Mouse (Mus musculus) cortical plate, adult 2 months (tissue): ENCODE data around the gene Arhgap5. TPM values are rescaled to one million over a fixed set of nuclear protein-coding genes. Genes with fewer than 3 reads are reported as not detected.

ENCODE experiments used
- H3K27ac ChIP-seq: fragments of 200-500 bp; 2 replicates; pipeline ENCODE4 v1.5.1; 2012; ENCODE audit warnings: low read length, control low read depth, inconsistent platforms; ENCODE audit not compliant: insufficient read depth
- H3K4me1 ChIP-seq: fragments of 200-500 bp; 2 replicates; pipeline ENCODE4 v1.6.1; 2011; ENCODE audit warnings: low read length; ENCODE audit not compliant: control insufficient read depth, insufficient read depth
- H3K4me3 ChIP-seq: fragments of 200-500 bp; 2 replicates; pipeline ENCODE4 v1.5.1; 2011; ENCODE audit warnings: mild to moderate bottlenecking, low read length, control low read depth; ENCODE audit not compliant: insufficient read depth
- CTCF ChIP-seq: fragments of 200-500 bp; IDR thresholded peaks from 2 replicates; pipeline ENCODE4 v1.5.1; 2011; ENCODE audit warnings: mild to moderate bottlenecking, control low read depth, low read length; ENCODE audit not compliant: insufficient read depth; ENCODE audit errors: extremely low read depth
- POLR2A ChIP-seq: fragments of 200-500 bp; IDR thresholded peaks from 2 replicates; pipeline ENCODE4 v1.6.1; 2011; ENCODE audit warnings: mild to moderate bottlenecking, low read length, control low read depth; ENCODE audit not compliant: insufficient read depth; ENCODE audit errors: extremely low read depth
- polyA plus RNA-seq: library from polyadenylated mRNA; depleted of rRNA; stranded (reverse); fragments of >200 nt; gene quantifications from 2 replicates; pipeline ENCODE4 v1.2.3, GENCODE M21; 2012

The Arhgap5 gene
- polyA plus RNA-seq, 1 experiment: 52.6 TPM

DNA sequence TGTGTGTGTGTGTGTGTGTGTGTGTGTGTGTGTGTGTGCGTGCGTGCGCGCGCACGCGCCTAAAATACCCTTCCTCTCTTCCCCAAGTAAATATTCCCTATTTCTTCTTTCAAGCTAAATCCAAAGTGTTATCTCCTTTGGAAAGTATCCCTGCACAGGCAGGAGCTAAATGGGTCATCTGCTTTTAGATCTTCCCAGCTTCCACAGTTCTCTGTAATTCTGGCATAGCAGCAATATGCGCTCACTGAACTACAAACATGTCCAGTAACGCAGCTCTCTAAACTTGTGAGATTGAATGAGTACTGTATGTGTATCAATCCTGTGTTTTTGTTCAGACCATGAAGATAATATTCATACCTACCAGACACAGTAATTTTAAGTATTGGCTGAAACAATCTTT lies 20.6 kb upstream of the Arhgap5 start:
- Histone ChIP-seq H3K27ac (no peak overlapping the region), H3K4me1 (no peaks in the 10 kb centered on the region; the same call in 1 of the 2 replicates), H3K4me3 (no peak overlapping the region)
- TF ChIP-seq CTCF (no peak), POLR2A (no peak)

DNA sequence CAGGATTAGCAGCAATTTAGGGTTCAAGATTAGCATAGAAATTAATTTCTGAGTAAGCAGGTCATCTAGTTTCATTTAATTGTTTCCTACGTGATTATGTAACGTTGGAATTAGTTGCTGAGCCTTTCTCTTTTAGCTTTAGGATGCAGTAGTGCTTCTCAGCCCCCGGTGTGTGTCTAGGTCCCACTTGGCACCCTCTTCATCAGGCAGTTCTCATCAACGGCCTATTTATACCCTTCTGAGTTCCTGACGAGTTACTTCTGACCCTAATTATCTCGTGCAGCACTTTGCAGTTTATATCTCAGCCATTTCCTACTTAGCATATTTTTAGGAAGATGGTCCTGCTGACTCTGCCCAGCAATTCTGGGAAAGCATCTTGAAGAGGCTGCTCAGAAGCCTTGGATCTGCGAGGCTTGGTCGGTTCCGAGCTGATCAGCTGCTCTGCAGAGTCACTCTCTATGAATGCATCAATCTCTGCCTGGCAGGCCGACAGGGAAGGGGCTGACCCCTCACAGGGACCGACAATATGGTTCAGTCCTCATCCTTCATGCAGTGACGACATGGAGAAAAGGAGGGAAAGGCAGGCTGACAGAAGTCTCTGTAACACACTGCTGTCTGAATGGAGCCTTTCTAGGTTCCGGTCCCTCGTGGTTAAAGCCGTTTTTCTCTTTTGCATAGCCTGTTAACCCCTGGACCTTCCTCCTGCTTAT lies 15.4 kb upstream of the Arhgap5 start:
- Histone ChIP-seq H3K27ac (no peak overlapping the region), H3K4me1 (no peaks in the 10 kb centered on the region; the same call in 1 of the 2 replicates), H3K4me3 (no peak overlapping the region)
- no peak for TF ChIP-seq CTCF
- TF ChIP-seq POLR2A: no peak

DNA sequence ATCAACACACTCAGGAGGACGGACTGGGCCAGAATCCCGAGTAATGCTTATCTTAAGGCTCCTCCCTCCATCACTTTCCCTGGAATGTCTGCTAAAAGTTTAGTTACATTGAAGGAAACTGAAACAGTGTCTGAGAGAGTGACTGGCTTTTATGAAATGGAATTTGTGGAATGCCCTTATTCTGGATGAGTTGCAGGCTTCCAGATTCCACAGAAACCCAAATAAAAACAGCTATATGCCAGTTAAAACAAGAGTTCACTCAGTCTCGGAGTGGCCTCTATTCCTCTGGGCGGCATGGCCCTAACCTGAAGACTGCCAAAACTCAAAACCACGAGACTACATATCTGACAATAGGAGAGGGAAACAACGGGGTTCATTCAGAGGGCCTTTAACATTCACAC lies 10.5 kb upstream of the Arhgap5 start:
- Histone ChIP-seq H3K4me3 (no peak overlapping the region), H3K27ac (peak overlapping the region; percentile 56; the same call in 1 of the 2 replicates), H3K4me1 (no peaks in the 10 kb centered on the region)
- TF ChIP-seq CTCF (no peak), POLR2A (no peak)

DNA sequence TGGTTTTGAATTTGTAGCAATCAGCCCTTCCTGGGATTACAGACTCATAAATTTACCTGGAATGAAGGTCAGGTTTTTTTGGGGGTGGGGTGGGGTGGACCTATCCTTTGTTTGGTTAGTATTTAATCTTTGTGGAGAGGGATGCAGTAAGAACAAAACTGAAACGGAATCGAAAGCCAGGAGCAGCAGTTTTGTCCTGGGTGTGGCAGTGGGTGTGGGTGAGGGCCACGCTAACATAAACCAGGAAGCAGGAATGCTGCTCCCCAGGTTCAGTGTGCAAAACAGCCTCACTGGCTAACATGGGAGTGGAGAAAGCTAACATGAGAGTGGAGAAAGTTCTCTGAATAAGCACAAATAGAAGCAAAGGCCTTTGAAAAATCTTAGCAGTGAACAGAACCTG lies 6.6 kb upstream of the Arhgap5 start:
- Histone ChIP-seq H3K4me1 (no peaks in the 10 kb centered on the region), H3K27ac (no peak overlapping the region), H3K4me3 (no peak overlapping the region)
- TF ChIP-seq POLR2A: no peak
- TF ChIP-seq CTCF: no peak

DNA sequence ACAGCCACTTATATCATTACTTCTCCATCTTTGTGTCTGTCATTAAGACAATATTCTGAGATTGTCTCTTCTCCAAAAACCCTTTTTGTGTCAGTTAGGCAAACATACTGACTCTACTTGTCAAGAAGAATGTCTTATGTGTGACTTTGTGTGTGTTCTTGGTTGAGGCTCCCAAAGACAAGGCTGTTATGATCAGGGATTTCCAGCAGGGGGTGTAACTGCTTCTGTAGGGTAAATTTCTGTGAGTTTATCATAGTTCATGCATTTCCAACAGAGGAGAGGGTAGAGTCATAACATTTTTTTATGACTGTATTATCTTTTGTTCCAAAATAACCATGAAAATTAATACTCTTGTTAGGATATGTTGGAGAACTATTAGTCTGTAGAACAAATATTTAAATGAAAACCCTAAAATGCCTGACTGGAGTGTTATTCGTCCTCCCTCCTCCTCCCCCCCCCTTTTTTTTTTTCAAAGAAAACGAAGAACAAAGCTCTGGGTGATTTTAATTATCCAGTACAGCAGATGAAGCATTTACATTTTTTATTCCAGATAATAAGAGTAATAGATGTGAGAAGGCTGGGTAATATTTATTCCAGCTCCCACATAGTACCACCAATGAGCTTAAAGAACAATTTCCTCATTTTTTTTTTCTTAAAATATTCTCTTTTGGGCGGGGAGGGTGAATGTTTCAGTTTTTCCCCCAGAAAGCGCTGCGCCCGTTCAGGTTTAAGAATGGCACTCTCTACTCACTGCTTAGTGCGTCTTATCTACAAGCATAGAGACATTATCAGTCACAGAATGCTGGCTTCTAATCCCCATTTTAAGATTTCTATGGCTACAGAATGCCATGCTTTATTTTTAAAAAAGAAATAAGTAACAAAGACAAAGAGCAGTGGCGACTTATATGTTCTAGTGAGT lies 2.6 kb upstream of the Arhgap5 start:
- H3K4me3 ChIP-seq: no peak overlapping the region
- TF ChIP-seq CTCF: no peak; the same call in 1 of the 2 replicates
- no peak for TF ChIP-seq POLR2A
- no peak overlapping the region for H3K27ac ChIP-seq
- H3K4me1 ChIP-seq: no peaks in the 10 kb centered on the region

DNA sequence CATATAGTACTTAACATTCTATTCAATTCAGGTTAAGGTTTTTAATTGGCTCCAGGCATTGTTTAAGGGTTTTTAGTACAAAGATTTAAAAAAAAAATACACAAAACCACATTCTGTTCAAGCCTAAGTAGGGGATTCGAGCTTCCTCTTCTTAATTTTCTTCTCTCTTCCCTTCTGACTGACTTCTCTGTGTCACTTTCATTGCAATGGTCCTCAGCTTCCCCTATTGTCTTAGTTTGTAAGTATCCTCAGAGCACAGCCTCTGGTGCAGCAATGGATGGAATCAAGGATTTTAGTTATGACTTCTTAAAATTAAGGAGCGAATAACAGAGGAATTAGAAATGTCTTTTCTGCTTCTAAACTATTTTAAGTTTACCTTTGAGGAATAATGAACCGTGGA lies 1.6 kb upstream of the Arhgap5 start:
- Histone ChIP-seq H3K4me1 (no peaks in the 10 kb centered on the region), H3K27ac (no peak overlapping the region), H3K4me3 (no peak overlapping the region)
- no peak for TF ChIP-seq POLR2A
- no peak for TF ChIP-seq CTCF

DNA sequence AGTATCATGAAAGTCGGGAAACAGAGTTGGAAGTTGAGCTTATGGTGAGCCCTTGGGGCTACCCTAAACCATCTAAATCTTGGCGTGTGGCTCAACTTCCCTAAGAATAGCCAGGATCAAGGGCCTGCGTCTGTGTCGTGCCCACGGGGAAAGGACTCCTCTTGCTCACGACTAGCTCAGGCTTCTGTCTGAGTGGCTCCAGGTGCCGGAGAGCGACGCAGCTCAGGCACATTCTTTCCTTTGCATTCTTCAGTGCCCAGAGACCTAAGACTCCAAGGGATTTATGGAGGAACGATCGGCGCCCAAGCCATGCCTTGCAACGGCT lies 679 bp upstream of the Arhgap5 start:
- Histone ChIP-seq H3K27ac (peak overlapping the region; percentile 88), H3K4me3 (peak overlapping the region; percentile 71), H3K4me1 (no peaks in the 10 kb centered on the region)
- TF ChIP-seq POLR2A (no peak), CTCF (no peak)

DNA sequence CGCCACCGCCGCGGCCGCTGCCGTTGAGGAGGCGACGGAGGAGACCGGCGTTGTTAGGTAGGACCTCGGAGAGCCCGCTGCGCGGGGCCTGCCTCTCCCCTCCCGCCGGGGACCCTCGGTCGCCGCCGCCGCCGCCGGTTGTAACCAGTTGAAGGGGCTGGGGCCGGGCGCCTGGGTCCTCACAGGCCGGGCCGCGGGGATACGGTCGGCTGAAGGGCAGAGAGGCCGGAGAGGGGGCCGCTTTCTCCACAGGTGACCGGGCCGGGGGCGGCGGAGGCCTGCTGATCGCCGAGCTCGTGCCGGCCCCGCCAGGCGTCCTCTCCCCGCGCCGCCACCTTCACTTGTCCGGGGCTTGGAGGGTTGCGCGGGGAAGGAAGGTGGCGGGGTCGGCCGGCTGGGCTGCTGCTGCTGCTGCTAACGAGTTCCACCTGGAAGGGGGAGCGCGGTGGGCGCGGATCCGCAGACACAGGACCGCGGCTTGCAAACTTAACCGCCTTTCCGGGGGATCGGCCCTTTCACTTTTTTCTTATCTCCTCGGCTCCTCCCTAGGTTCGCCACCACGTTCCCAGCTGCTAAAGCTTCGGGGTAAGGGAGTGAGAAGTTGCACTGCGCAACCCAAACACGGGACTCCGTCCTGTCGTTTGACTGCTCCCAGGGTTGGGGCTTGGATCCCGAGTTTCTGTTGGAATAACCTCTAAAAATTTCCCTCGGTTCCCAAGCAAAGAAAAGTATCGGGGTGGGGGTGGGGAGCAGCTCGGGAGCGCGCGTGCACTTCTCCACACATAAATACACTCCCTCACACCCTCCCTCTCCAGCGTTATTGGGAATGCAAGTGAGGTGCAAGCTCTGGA lies 784 bp downstream of the Arhgap5 start:
- no peaks in the 10 kb centered on the region for H3K4me1 ChIP-seq
- peak overlapping the region; percentile 71 for H3K4me3 ChIP-seq
- H3K27ac ChIP-seq: peak overlapping the region; percentile 96
- TF ChIP-seq CTCF: no peak
- no peak for TF ChIP-seq POLR2A

DNA sequence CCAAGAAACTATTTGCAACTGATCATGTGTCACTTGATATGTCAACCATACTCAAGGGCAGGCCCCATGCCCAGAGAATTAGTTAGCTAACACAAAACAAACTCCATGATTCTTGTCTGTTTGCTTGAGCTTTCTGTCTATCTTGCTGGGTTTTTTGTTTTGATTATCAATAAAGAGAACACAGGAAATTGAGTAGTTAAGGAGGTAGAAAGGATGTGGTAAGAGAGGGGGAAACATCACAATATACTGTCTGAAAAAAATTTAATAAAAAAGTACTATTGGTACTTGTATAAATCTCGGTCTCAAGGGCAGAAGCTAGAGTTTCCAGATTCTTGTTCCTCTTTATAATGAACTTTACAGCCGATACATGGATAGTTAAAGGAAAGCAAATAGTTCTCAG lies 20.9 kb downstream of the Arhgap5 start:
- TF ChIP-seq POLR2A (no peak), CTCF (no peak)

DNA sequence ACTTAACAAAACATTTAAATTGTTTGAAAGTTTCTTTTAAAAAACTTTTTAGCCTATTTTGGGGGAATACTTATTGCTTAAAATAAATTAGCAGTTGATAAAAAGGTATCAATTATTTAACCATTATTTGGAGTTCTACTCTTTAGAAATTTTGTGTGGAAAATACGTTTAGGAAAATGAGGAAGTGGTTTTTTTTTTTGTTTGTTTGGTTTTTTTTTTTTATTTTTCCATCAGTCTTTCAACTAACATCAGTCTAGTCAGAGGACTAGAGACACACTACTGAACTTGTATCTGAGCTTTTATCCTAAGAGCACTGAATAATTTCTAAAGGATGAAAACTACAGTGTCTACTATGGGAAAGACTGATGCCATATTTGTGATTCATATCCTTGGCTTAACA lies 21.7 kb downstream of the Arhgap5 start:
- no peak overlapping the region for H3K27ac ChIP-seq
- H3K4me1 ChIP-seq: no peaks in the 10 kb centered on the region; the same call in 1 of the 2 replicates
- H3K4me3 ChIP-seq: no peak overlapping the region
- TF ChIP-seq POLR2A: no peak
- no peak for TF ChIP-seq CTCF

More for the DNA sequence above, 20.9 kb downstream of the Arhgap5 start:
- no peak overlapping the region for H3K4me3 ChIP-seq
- H3K4me1 ChIP-seq: no peaks in the 10 kb centered on the region; the same call in 1 of the 2 replicates
- no peak overlapping the region for H3K27ac ChIP-seq
